Mouse (Mus musculus) lung, postnatal 0 days (tissue): ENCODE measurements around the gene Depp1. TPM values are rescaled to one million over a fixed set of nuclear protein-coding genes. Genes with fewer than 3 reads are reported as not detected.
"Not testable (repeated sequence)": the region's sequence is repeated elsewhere in the genome, so short reads cannot be mapped to it uniquely, and the experiment has no call there.

Source experiments
- ATAC-seq: fragments of 200-750 bp; cut with Nextera tagmentation; 2 replicates; pipeline ENCODE4 v1.8.0; 2017; ENCODE audit warnings: moderate library complexity
- DNase-seq: peaks from one replicate; pipeline ENCODE4 v3.0.0-alpha.2; 2016; ENCODE audit warnings: low spot score
- H3K27ac ChIP-seq: fragments of 300-500 bp; sonication (generic); 2 replicates; pipeline ENCODE4 v1.5.1; 2014; ENCODE audit warnings: antibody characterized with exemption, mild to moderate bottlenecking, low read length, mixed read lengths
- H3K27me3 ChIP-seq: fragments of 300-500 bp; sonication (generic); replicated peaks from 2 replicates; pipeline ENCODE4 v1.6.1; 2014; ENCODE audit warnings: low read length, mixed read lengths; ENCODE audit not compliant: insufficient read depth
- H3K36me3 ChIP-seq: fragments of 300-500 bp; sonication (generic); 2 replicates; pipeline ENCODE4 v1.6.1; 2014; ENCODE audit warnings: low read length, mixed read lengths; ENCODE audit not compliant: insufficient read depth
- H3K4me1 ChIP-seq: fragments of 300-500 bp; sonication (generic); 2 replicates; pipeline ENCODE4 v1.6.1; 2014; ENCODE audit warnings: antibody characterized with exemption, low read depth, low read length, mixed read lengths; ENCODE audit not compliant: insufficient read depth
- H3K4me2 ChIP-seq: fragments of 300-500 bp; sonication (generic); replicated peaks from 2 replicates; pipeline ENCODE4 v1.6.1; 2014; ENCODE audit warnings: low read depth, mild to moderate bottlenecking, low read length, moderate library complexity, mixed read lengths
- H3K4me3 ChIP-seq: fragments of 300-500 bp; sonication (generic); 2 replicates; pipeline ENCODE4 v1.5.1; 2014; ENCODE audit warnings: low read depth, low read length
- H3K9ac ChIP-seq: fragments of 300-500 bp; sonication (generic); replicated peaks from 2 replicates; pipeline ENCODE4 v1.6.1; 2014; ENCODE audit warnings: low read depth, mild to moderate bottlenecking
- H3K9me3 ChIP-seq: fragments of 300-500 bp; sonication (generic); 2 replicates; pipeline ENCODE4 v1.6.1; 2016; ENCODE audit warnings: low read length, mixed read lengths
- CTCF ChIP-seq: IDR thresholded peaks from 2 replicates; pipeline ENCODE4 v1.5.1; 2016; ENCODE audit warnings: antibody characterized with exemption, mild to moderate bottlenecking
- EP300 ChIP-seq: IDR thresholded peaks from 2 replicates; pipeline ENCODE4 v1.6.1; 2016; ENCODE audit warnings: antibody characterized with exemption, mild to moderate bottlenecking, control low read depth
- WGBS: fragments of 180-500 bp; shearing (Covaris S2); extraction: QIAGEN DNeasy Blood & Tissue Kit; methylation state at CpG from one replicate; pipeline ENCODE4 v1.1.7; 2014; 5-methylcytosine and 5-hydroxymethylcytosine counted together
- polyA plus RNA-seq: library from polyadenylated mRNA; unstranded; fragments of >200 nt; fragmentation: Nextera tagmentation; extraction: Ambion mirVana; gene quantifications from 2 replicates; pipeline ENCODE4 v1.2.1, GENCODE M21; 2015

Depp1 gene
- 79.3 and 86.1 TPM in 2 replicates for polyA plus RNA-seq

DNA sequence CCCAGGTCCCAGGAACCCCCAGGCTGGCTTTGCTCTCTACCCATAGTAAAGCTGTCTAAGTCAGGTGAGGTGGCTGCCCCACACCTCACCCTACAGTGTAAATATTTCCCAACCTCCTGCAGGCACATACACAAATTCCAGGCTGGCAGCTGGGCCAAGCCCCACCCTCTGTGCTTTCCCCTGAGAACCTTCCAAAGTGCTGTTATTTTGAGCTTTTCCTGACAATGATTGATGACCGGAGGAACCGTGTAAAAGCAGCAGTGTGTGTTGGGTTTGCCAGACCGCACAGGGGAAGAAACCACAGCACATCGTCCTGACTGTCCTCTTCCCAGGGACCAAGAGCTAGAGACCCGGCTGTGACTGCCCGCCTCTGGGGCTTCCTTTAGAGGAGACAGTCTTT is at the start of gene Depp1:
Depp1 (plus strand) TSS at position 204 of the 400 bp plus-strand sequence.
- peak; percentile 93 for DNase-seq
- peaks cover 19% of the 10 kb centered on the region; the same call in 1 of the 2 replicates for H3K4me1 ChIP-seq
- no peaks in the 10 kb centered on the region for H3K9me3 ChIP-seq
- peak within 1 kb of the TSS; percentile 66 for H3K9ac ChIP-seq
- 7% methylated on average over 6 of the region's 6 CpGs for WGBS
- H3K27me3 ChIP-seq = no peaks in the 10 kb centered on the region
- H3K36me3 ChIP-seq = no peaks in the 10 kb centered on the region
- TF ChIP-seq CTCF = no peak
- peak; percentile 98 for TF ChIP-seq EP300
- H3K4me3 ChIP-seq = peak within 1 kb of the TSS; percentile 50
- ATAC-seq = peak; percentile 91
- peak within 1 kb of the TSS; percentile 95 for H3K27ac ChIP-seq
- peak within 1 kb of the TSS; percentile 67 for H3K4me2 ChIP-seq

DNA sequence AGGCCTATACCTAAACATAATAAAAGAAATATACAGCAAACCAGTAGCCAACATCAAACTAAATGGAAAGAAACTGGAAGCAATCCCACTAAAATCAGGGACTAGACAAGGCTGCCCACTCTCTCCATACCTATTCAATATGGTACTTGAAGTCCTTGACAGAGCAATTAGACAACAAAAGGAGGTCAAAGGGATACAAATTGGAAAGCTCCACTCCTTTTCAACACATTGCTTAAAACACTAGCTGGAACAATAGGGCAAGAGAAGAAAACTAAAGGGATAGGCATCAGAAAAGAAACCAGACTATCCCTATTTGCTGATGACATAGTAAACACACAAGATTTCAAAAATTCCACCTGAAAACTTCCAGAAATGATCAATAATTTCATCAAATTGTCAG is 49.4 kb upstream of the Depp1 start:
- not testable (repeated sequence) for H3K9me3 ChIP-seq, H3K4me1 ChIP-seq, H3K36me3 ChIP-seq, ATAC-seq, H3K4me2 ChIP-seq, H3K27ac ChIP-seq, H3K4me3 ChIP-seq, DNase-seq, H3K9ac ChIP-seq, H3K27me3 ChIP-seq

DNA sequence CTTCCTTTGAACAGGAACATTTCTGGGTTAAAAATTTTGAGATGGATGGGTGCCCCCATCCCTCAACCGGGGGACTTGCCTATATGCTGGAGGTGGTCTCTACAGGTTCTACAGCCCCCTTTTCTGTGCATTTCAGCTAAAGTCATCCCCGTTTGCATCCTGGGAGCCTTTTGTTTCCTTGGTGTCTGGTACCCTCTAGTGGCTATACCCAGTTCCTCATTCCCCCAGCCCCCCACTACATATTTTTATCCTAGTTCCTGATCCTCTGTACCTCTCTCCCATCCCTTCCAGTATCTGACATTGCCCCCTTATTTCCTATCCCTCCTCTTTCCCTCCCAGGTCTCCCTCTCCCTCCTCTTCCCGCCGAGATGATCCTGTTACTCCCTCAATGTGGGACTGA is 43.2 kb upstream of the Depp1 start:
- Histone ChIP-seq H3K4me2 (no peak overlapping the region), H3K27ac (no peak overlapping the region), H3K36me3 (no peaks in the 10 kb centered on the region), H3K9ac (no peak overlapping the region), H3K4me3 (no peak overlapping the region), H3K4me1 (no peaks in the 10 kb centered on the region), H3K9me3 (no peaks in the 10 kb centered on the region), H3K27me3 (no peaks in the 10 kb centered on the region)
- WGBS = 43% methylated on average over 4 of the region's 4 CpGs
- DNase-seq (no peak), ATAC-seq (no peak)
- no peak for TF ChIP-seq EP300
- no peak for TF ChIP-seq CTCF

DNA sequence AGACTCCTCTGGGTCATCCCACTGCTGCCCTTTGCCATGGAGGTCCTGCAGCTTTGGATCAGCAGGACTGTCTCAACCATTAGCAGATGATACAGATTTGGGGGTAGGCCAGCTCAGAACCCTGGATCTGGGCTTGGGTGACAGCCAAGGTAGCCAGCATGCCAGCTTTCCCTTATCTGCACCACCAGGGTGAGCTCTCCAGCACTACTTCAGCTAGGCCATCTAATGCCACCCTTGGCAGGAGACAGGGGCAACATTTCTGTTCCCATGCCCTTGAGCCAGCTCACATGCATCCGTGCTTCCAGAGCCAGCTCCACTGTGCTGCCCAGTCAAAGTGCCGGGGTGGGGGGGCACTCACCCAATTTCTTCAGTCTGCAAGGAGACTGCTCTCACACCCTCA is 34.7 kb upstream of the Depp1 start:
- no peak for ATAC-seq
- Histone ChIP-seq H3K9me3 (no peaks in the 10 kb centered on the region), H3K4me3 (no peak overlapping the region), H3K4me2 (no peak overlapping the region), H3K9ac (no peak overlapping the region), H3K36me3 (no peaks in the 10 kb centered on the region), H3K4me1 (no peaks in the 10 kb centered on the region), H3K27me3 (no peaks in the 10 kb centered on the region), H3K27ac (no peak overlapping the region)
- TF ChIP-seq CTCF = no peak
- TF ChIP-seq EP300 = no peak
- no peak for DNase-seq
- 78% methylated on average over 2 of the region's 2 CpGs for WGBS

DNA sequence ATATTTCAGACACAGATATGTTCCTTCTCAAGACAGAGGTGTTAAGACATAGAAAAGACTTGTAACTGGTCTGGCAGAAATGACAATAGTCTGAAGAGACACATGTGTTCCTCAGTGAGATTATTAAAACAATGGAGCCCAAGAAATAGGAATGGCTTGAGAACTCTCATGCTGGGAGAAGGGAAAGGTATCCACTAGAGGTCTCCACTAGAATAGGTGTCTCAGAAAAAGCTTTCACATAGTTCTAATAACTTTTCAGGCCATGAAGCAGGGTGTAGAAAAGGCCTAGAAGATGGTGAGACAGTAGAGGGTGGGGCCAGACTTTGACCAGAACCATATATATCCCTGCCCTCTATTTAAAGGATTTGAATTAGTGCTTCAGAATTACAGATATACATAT is 32.3 kb upstream of the Depp1 start:
- Histone ChIP-seq H3K27me3 (no peaks in the 10 kb centered on the region), H3K9ac (no peak overlapping the region), H3K4me2 (no peak overlapping the region), H3K4me3 (no peak overlapping the region), H3K27ac (no peak overlapping the region), H3K4me1 (no peaks in the 10 kb centered on the region), H3K9me3 (no peaks in the 10 kb centered on the region), H3K36me3 (no peaks in the 10 kb centered on the region)
- no peak for TF ChIP-seq EP300
- peak; percentile 45 for TF ChIP-seq CTCF
- no peak for ATAC-seq
- peak; percentile 29 for DNase-seq

DNA sequence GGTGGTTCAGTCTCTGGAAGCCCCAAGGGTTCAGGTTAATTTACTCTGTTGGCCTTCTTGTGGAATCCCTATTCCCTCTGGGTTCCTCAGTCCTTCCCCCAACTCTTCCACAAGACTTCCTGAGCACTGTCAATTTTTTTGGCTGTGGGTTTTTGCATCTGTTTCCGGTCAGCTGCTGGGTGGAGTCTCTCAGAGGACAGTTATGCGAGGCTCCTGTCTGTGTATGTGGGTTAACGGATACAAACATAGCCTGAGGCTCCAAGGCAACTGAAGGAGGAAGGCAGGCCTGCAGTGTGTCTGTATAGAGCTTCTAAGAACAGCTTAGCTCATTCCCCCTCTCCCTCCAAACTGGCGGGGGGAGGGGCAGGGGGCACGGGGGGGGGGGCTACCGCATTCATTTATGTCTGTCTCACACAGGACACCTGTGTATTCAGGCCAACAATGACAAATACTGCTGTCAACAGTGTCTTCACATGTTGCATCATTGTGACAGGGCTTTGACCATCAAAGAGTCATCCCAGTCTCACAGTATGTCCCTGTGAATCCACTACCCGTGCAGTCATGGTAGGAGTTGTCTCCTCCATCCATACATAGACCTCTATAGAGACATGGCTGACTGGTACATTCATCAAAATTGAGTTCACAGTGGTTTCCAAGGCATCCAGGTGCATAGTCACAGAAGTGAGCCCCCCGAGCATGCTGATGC is 28.9 kb upstream of the Depp1 start:
- WGBS = 65% methylated on average over 7 of the region's 8 CpGs
- no peak overlapping the region for H3K4me2 ChIP-seq
- DNase-seq (peak; percentile 21), ATAC-seq (peak; percentile 41; the same call in 1 of the 2 replicates)
- H3K27me3 ChIP-seq = no peaks in the 10 kb centered on the region
- H3K27ac ChIP-seq = no peak overlapping the region
- H3K9me3 ChIP-seq = no peaks in the 10 kb centered on the region
- H3K9ac ChIP-seq = no peak overlapping the region
- H3K4me3 ChIP-seq = no peak overlapping the region
- no peaks in the 10 kb centered on the region for H3K4me1 ChIP-seq
- TF ChIP-seq CTCF (no peak), EP300 (no peak)
- no peaks in the 10 kb centered on the region for H3K36me3 ChIP-seq

DNA sequence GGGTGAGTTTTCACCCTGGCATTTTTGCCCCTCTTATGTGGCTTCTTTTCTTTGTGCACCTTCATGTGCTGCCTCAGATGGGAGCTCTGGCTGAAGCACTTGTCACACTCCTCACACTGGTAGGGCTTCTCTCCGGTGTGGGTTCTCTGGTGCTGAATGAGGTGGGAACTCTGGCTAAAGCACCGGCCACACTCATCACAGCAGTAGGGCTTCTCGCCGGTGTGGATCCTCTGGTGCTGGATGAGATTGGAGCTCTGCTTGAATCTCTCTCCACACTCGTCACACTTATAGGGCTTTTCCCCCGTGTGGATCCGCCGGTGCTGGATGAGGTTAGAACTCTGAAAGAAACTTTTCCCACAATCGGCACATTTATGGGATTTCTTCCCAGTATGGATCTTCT is 24.0 kb upstream of the Depp1 start:
- not testable (repeated sequence) for H3K36me3 ChIP-seq, H3K27ac ChIP-seq, DNase-seq, H3K4me2 ChIP-seq, H3K4me1 ChIP-seq, H3K9ac ChIP-seq, ATAC-seq, H3K9me3 ChIP-seq, H3K4me3 ChIP-seq, H3K27me3 ChIP-seq
- WGBS = 93% methylated on average over 9 of the region's 9 CpGs
